In genomic region chr3:37760866-37761265, GRCm38 (mm10) we compare ENCODE assay signal across 12 mouse cellular contexts. TPM values are rescaled to one million over a fixed set of nuclear protein-coding genes. Genes with fewer than 3 reads are reported as not detected.
DNase-seq lines count a peak whose midpoint lies in the region; ATAC-seq and TF ChIP-seq lines count a peak whose summit lies in the region.
"Had no signal": no experiment of that assay in that cellular context is flagged by ENCODE, and none has a peak within 500 bp of the region (broad histone marks: within the 10 kb centered on the region; RNA-seq: fewer than 3 reads in every experiment).

No protein-coding gene starts in this region.

- no peaks in the 10 kb centered on the region for H3K27me3 ChIP-seq in heart, embryonic 11.5 days (ENCODE audit: control insufficient read depth, insufficient read depth, low read length)
- H3K27me3 ChIP-seq in midbrain, embryonic 13.5 days = peaks cover 6% of the 10 kb centered on the region; the same call in 1 of the 2 replicates
- H3K27me3 ChIP-seq in hindbrain, embryonic 16.5 days (replicated peaks; ENCODE audit: control insufficient read depth, insufficient read depth, low read length) = no peaks in the 10 kb centered on the region
- no peaks in the 10 kb centered on the region for H3K27me3 ChIP-seq in intestine, postnatal 0 days (replicated peaks; ENCODE audit: control insufficient read depth, insufficient read depth, low read length)
- H3K27me3 ChIP-seq: CH12.LX; neural tube, embryonic 13.5 days had no signal

- no peak overlapping the region for H3K9ac ChIP-seq in heart, embryonic 11.5 days (ENCODE audit: low read depth, low read length)
- H3K9ac ChIP-seq in midbrain, embryonic 13.5 days (replicated peaks) = no peak overlapping the region
- no peak overlapping the region for H3K9ac ChIP-seq in hindbrain, embryonic 16.5 days (ENCODE audit: low read depth, low read length)
- no peak overlapping the region for H3K9ac ChIP-seq in intestine, postnatal 0 days (ENCODE audit: low read depth, low read length)
- H3K9ac ChIP-seq: neural tube, embryonic 13.5 days had no signal

- H3K4me3 ChIP-seq in heart, embryonic 11.5 days (ENCODE audit: low read depth, low read length) = no peak overlapping the region
- no peak overlapping the region for H3K4me3 ChIP-seq in midbrain, embryonic 13.5 days (replicated peaks)
- no peak overlapping the region for H3K4me3 ChIP-seq in hindbrain, embryonic 16.5 days (ENCODE audit: low read length)
- H3K4me3 ChIP-seq in intestine, postnatal 0 days (ENCODE audit: low read depth, low read length) = no peak overlapping the region
- H3K4me3 ChIP-seq: neural tube, embryonic 13.5 days had no signal

- H3K4me1 ChIP-seq in heart, embryonic 11.5 days (ENCODE audit: control insufficient read depth, insufficient read depth, low read length) = peaks cover 3% of the 10 kb centered on the region
- H3K4me1 ChIP-seq in midbrain, embryonic 13.5 days (replicated peaks) = peaks cover 12% of the 10 kb centered on the region
- H3K4me1 ChIP-seq in hindbrain, embryonic 16.5 days (ENCODE audit: control insufficient read depth, insufficient read depth, low read depth, low read length) = peaks cover 6% of the 10 kb centered on the region
- H3K4me1 ChIP-seq in intestine, postnatal 0 days (replicated peaks; ENCODE audit: control insufficient read depth, insufficient read depth, low read length) = no peaks in the 10 kb centered on the region

- 67% methylated on average over 6 of the region's 6 CpGs for WGBS in heart, embryonic 11.5 days (ENCODE audit: insufficient replicate concordance)
- WGBS in midbrain, embryonic 13.5 days = 89% methylated on average over 6 of the region's 6 CpGs
- WGBS in hindbrain, embryonic 16.5 days = 84% methylated on average over 6 of the region's 6 CpGs
- WGBS in intestine, postnatal 0 days = 56% methylated on average over 6 of the region's 6 CpGs

- no peak overlapping the region for H3K27ac ChIP-seq in heart, embryonic 11.5 days (ENCODE audit: low read depth, low read length)
- H3K27ac ChIP-seq in midbrain, embryonic 13.5 days = no peak overlapping the region
- no peak overlapping the region for H3K27ac ChIP-seq in hindbrain, embryonic 16.5 days (ENCODE audit: low read depth, low read length)
- H3K27ac ChIP-seq in intestine, postnatal 0 days (ENCODE audit: low read depth, low read length) = no peak overlapping the region
- H3K27ac ChIP-seq: neural tube, embryonic 13.5 days had no signal

- TF ChIP-seq CTCF in intestine, postnatal 0 days (IDR thresholded peaks at IDR 0.05; ENCODE audit: low read depth) = no peak

- H3K36me3 ChIP-seq in heart, embryonic 11.5 days (ENCODE audit: control insufficient read depth, insufficient read depth, low read length) = no peaks in the 10 kb centered on the region
- H3K36me3 ChIP-seq in midbrain, embryonic 13.5 days = no peaks in the 10 kb centered on the region
- H3K36me3 ChIP-seq in hindbrain, embryonic 16.5 days (ENCODE audit: control insufficient read depth, insufficient read depth, low read length) = no peaks in the 10 kb centered on the region
- H3K36me3 ChIP-seq in intestine, postnatal 0 days (ENCODE audit: control insufficient read depth, insufficient read depth) = no peaks in the 10 kb centered on the region
- H3K36me3 ChIP-seq: neural tube, embryonic 13.5 days had no signal

- H3K4me2 ChIP-seq in heart, embryonic 11.5 days = no peak overlapping the region
- H3K4me2 ChIP-seq in midbrain, embryonic 13.5 days (replicated peaks) = no peak overlapping the region
- H3K4me2 ChIP-seq in hindbrain, embryonic 16.5 days (ENCODE audit: low read length) = no peak overlapping the region
- H3K4me2 ChIP-seq in intestine, postnatal 0 days (replicated peaks; ENCODE audit: low read depth) = no peak overlapping the region
- H3K4me2 ChIP-seq: neural tube, embryonic 13.5 days had no signal

- no peak for ATAC-seq in heart, embryonic 11.5 days (replicated peaks; ENCODE audit: insufficient number of reproducible peaks, low FRiP score, low TSS enrichment)
- ATAC-seq in megakaryocyte progenitor cell, adult 5-6 weeks (replicated peaks; ENCODE audit: poor library complexity) = peak; percentile 29; the same call in 1 of the 2 replicates
- no peak for ATAC-seq in midbrain, embryonic 13.5 days
- no peak for ATAC-seq in hindbrain, embryonic 16.5 days
- ATAC-seq in intestine, postnatal 0 days = no peak

- H3K9me3 ChIP-seq in heart, embryonic 11.5 days (replicated peaks; ENCODE audit: control insufficient read depth, low read length) = no peaks in the 10 kb centered on the region
- H3K9me3 ChIP-seq in midbrain, embryonic 13.5 days = no peaks in the 10 kb centered on the region
- no peaks in the 10 kb centered on the region for H3K9me3 ChIP-seq in hindbrain, embryonic 16.5 days (ENCODE audit: control insufficient read depth, low read length)
- no peaks in the 10 kb centered on the region for H3K9me3 ChIP-seq in intestine, postnatal 0 days (ENCODE audit: control insufficient read depth)
- H3K9me3 ChIP-seq: neural tube, embryonic 13.5 days had no signal

- peak; percentile 48 for DNase-seq in heart, adult 8-10 months (ENCODE audit: low spot score)
- DNase-seq in 416B (ENCODE audit: low read depth) = peak; percentile 56
- peak; percentile 73 for DNase-seq in MEL-GATA-1-ER (ENCODE audit: extremely low read depth, low read depth)
- DNase-seq: kidney, adult 9 months; right cerebral cortex, postnatal 25 days had no signal

RNA-seq across cellular contexts. Expression of gene Gm5148, which starts 36.6 kb away (rescaled TPM):
- not detected for total RNA-seq in heart, adult 8-10 months (2022)
- polyA plus RNA-seq in heart, embryonic 11.5 days (2014; fragmentation: Nextera tagmentation; extraction: Ambion mirVana) = 1.4 and 3.7 TPM in 2 replicates
- total RNA-seq in megakaryocyte progenitor cell, adult 5-6 weeks (2015) = 0.39 and 0.52 TPM in 2 replicates
- 20.9 and 25.2 TPM in 2 replicates for total RNA-seq in megakaryocyte progenitor cell, adult 5-6 weeks (2017)
- polyA plus RNA-seq in midbrain, embryonic 13.5 days (2015; fragmentation: Nextera tagmentation; extraction: Ambion mirVana) = 6.0 and 9.6 TPM in 2 replicates
- polyA plus RNA-seq in hindbrain, embryonic 16.5 days (2015; fragmentation: Nextera tagmentation; extraction: Ambion mirVana) = 12.7 and 14.0 TPM in 2 replicates
- 4.5 and 5.7 TPM in 2 replicates for polyA plus RNA-seq in intestine, postnatal 0 days (2015; fragmentation: Nextera tagmentation; extraction: Ambion mirVana)
